Mouse (Mus musculus) heart, embryonic 10.5 days (tissue): ENCODE data around the gene Esr1. TPM values are rescaled to one million over a fixed set of nuclear protein-coding genes. Genes with fewer than 3 reads are reported as not detected.
"Not testable (repeated sequence)": the region's sequence is repeated elsewhere in the genome, so short reads cannot be mapped to it uniquely, and the experiment has no call there.

Experiments
- DNase-seq: peaks from one replicate; pipeline ENCODE4 v3.0.0-alpha.2; 2017; ENCODE audit warnings: low spot score
- H3K27ac ChIP-seq: fragments of 300-500 bp; sonication (generic); 2 replicates; pipeline ENCODE4 v1.5.1; 2016; ENCODE audit warnings: mild to moderate bottlenecking
- H3K27me3 ChIP-seq: fragments of 300-500 bp; sonication (generic); 2 replicates; pipeline ENCODE4 v1.6.1; 2016; ENCODE audit warnings: mild to moderate bottlenecking; ENCODE audit not compliant: poor library complexity, insufficient read depth, severe bottlenecking
- H3K36me3 ChIP-seq: fragments of 300-500 bp; sonication (generic); 2 replicates; pipeline ENCODE4 v1.6.1; 2016; ENCODE audit warnings: mild to moderate bottlenecking, moderate library complexity
- H3K4me1 ChIP-seq: fragments of 300-500 bp; sonication (generic); 2 replicates; pipeline ENCODE4 v1.6.1; 2016; ENCODE audit warnings: mild to moderate bottlenecking
- H3K4me3 ChIP-seq: fragments of 300-500 bp; sonication (generic); 2 replicates; pipeline ENCODE4 v1.5.1; 2016; ENCODE audit warnings: mild to moderate bottlenecking, moderate library complexity
- H3K9me3 ChIP-seq: fragments of 300-500 bp; sonication (generic); 2 replicates; pipeline ENCODE4 v1.6.1; 2016; ENCODE audit warnings: mild to moderate bottlenecking, moderate library complexity
- WGBS: fragments of 180-500 bp; shearing (Covaris S2); methylation state at CpG from one replicate; pipeline ENCODE4 v1.1.7; 2016; 5-methylcytosine and 5-hydroxymethylcytosine counted together
- polyA plus RNA-seq: library from polyadenylated mRNA; unstranded; fragments of >200 nt; fragmentation: Nextera tagmentation; extraction: Ambion mirVana; gene quantifications from 2 replicates; pipeline ENCODE4 v1.2.1, GENCODE M21; 2016

The Esr1 gene
- polyA plus RNA-seq, 1 experiment from 2014 or later = 0.68 TPM

DNA sequence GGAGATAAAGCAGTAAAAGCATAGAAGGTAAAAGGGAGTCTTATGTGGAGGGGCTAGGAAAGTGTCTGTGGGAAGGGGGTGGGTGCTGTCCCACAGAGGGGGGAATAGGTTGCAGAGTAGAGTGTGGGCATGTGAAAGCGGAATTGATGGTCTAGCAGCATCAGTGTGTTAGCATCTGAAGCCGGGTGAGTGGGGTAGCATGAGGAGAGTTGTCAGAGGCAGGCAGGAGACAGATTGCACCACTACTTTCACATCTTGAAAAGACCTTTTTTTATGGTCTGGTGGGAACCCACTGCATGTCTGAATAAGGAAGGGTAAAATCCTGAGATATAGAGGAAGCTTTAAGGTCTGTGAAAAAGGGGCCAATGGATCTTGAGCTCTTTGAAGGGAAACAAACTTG lies 123.5 kb downstream of the Esr1 start:
- Histone ChIP-seq H3K9me3 (no peaks in the 10 kb centered on the region), H3K4me1 (no peaks in the 10 kb centered on the region), H3K27ac (no peak overlapping the region), H3K4me3 (no peak overlapping the region), H3K27me3 (no peaks in the 10 kb centered on the region), H3K36me3 (no peaks in the 10 kb centered on the region)
- DNase-seq = no peak
- WGBS = 90% methylated on average over 2 of the region's 2 CpGs

DNA sequence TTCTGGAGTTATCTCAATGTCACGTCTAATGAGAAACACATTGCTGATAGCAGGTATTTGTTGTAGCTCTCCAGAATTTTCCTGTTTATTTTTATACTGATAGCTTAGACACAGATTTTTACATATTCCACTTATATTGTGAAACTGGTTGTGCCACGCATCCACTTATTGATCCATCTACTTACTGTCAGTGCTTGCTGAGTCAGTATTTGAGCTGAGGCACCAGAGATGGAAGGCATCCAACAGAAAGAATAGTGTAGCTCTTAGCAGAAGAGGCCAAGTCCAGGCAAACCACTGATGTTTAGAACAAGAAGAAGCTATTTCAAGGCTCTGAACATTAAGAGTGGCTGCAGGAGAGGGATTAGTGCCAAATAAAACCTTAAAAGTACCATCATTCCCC lies 126.9 kb downstream of the Esr1 start:
- no peak for DNase-seq
- Histone ChIP-seq H3K4me3 (no peak overlapping the region), H3K9me3 (no peaks in the 10 kb centered on the region), H3K27me3 (no peaks in the 10 kb centered on the region), H3K36me3 (no peaks in the 10 kb centered on the region), H3K4me1 (no peaks in the 10 kb centered on the region), H3K27ac (no peak overlapping the region)
- 82% methylated on average over 2 of the region's 2 CpGs for WGBS

- not testable (repeated sequence) for H3K4me1 ChIP-seq, H3K4me3 ChIP-seq, H3K27me3 ChIP-seq, H3K36me3 ChIP-seq, H3K27ac ChIP-seq, H3K9me3 ChIP-seq, DNase-seq
- 53% methylated on average over 1 of the region's 1 CpGs for WGBS
Observed at GRCm38 (mm10) chr10:4751091-4751490, 139.7 kb downstream of the Esr1 start.

GRCm38 (mm10) chr10:4752977-4753376 lies 141.6 kb downstream of the Esr1 start:
- no peak overlapping the region for H3K27ac ChIP-seq
- H3K36me3 ChIP-seq = no peaks in the 10 kb centered on the region
- no peaks in the 10 kb centered on the region for H3K9me3 ChIP-seq
- WGBS = 77% methylated on average over 4 of the region's 4 CpGs
- no peak overlapping the region for H3K4me3 ChIP-seq
- H3K4me1 ChIP-seq = no peaks in the 10 kb centered on the region
- H3K27me3 ChIP-seq = no peaks in the 10 kb centered on the region
- DNase-seq = no peak

- H3K27ac ChIP-seq = no peak overlapping the region
- no peak for DNase-seq
- H3K4me3 ChIP-seq = no peak overlapping the region
- H3K36me3 ChIP-seq = no peaks in the 10 kb centered on the region
- H3K9me3 ChIP-seq = no peaks in the 10 kb centered on the region
- WGBS = 81% methylated on average over 3 of the region's 3 CpGs
- H3K27me3 ChIP-seq = no peaks in the 10 kb centered on the region
- no peaks in the 10 kb centered on the region for H3K4me1 ChIP-seq
Observed at GRCm38 (mm10) chr10:4775541-4775940, 164.1 kb downstream of the Esr1 start.

DNA sequence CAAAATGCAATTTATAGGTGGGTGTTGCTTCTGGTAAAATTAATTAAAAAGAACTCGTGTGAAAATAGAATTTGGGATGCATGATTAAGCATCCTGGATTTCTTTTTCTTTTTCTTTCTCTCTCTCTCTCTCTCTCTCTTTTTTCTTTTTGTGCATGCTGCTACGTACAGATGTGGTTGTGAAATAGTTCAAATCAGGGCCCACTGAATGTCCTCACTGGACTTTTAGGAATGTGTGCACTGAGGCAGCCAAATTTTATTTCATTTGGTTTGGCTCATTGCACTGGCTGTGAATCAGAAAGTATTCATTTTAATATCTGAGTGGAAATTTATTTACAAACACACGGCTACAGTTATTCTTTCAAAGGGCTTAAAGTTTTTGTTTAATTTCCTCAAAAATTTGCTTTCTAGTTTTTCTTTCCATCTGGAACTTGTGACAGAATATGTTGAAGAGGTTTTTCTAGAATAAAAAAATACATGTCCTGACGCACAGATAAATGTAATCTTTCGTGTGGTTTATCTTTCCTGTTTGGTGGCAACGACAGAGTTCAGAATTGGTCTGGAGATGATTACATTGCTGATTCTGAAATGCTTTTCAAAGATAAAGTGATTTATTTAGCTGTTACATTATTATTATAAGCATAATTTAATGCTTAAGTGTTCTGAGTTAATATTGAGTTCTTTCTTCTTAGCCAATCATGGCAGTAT lies 164.8 kb downstream of the Esr1 start:
- Histone ChIP-seq H3K9me3 (no peaks in the 10 kb centered on the region), H3K4me1 (no peaks in the 10 kb centered on the region), H3K4me3 (no peak overlapping the region), H3K36me3 (no peaks in the 10 kb centered on the region), H3K27ac (no peak overlapping the region), H3K27me3 (no peaks in the 10 kb centered on the region)
- WGBS = 80% methylated on average over 6 of the region's 6 CpGs
- DNase-seq = no peak

DNA sequence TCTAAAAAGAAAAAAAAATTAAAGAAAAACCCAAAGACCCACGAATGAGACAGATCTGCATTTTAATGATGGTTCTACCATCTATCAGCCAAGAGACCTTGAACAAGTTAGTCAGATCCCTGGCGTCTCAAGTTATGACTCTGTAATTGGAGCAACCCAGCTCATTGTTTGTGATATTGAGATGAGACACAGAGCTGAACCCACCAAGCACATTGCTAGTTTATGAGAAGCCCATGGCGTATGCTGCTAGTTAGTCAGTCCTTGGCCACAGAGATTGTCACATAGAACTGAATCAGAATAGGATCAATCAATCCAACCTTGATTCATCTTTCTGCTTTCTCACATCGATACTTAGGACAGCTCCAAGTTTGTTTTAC lies 165.3 kb downstream of the Esr1 start:
- H3K4me3 ChIP-seq = no peak overlapping the region
- no peaks in the 10 kb centered on the region for H3K9me3 ChIP-seq
- no peak for DNase-seq
- 82% methylated on average over 4 of the region's 4 CpGs for WGBS
- no peaks in the 10 kb centered on the region for H3K27me3 ChIP-seq
- no peak overlapping the region for H3K27ac ChIP-seq
- H3K36me3 ChIP-seq = no peaks in the 10 kb centered on the region
- no peaks in the 10 kb centered on the region for H3K4me1 ChIP-seq

DNA sequence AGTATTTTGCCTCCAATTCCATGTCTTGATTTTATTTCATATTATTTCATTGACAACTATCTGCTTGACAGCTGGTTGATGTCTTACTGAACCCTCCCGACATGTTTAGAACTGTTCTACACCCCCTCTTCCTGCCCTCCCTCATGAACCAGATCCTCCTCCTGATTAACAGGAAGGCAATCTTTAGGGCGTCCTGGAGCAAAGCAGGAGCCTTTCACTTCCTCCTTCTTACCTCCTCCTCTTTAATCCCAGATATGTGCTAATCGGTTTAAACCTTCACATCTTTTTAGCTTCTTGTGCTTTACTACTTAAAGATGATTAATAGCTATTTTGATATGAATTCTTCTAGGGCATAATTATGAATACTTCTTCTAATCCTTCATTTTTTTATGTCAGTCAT lies 166.6 kb downstream of the Esr1 start:
- DNase-seq = no peak
- no peak overlapping the region for H3K27ac ChIP-seq
- H3K4me3 ChIP-seq = no peak overlapping the region
- no peaks in the 10 kb centered on the region for H3K36me3 ChIP-seq
- WGBS = 48% methylated on average over 3 of the region's 3 CpGs
- no peaks in the 10 kb centered on the region for H3K4me1 ChIP-seq
- H3K27me3 ChIP-seq = no peaks in the 10 kb centered on the region
- no peaks in the 10 kb centered on the region for H3K9me3 ChIP-seq

DNA sequence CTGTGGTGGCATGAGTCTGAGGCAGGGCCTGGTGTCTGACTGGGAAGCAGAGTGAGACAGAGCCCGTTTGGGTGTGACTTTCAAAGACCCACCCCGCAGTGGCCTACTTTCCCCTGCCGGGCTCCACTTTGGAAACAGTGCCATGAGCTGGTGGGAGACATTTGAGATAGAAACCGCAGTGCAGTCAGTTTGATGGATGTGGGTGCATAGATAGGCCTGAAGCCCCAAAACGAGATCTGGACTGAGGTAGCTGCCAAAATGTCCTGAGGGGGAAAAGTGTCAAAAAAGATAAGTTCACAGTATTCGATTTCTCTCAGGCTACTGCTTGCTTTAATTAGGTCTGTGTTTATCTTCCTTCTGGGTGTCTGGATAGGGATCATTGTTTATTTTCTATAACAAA lies 169.5 kb downstream of the Esr1 start:
- Histone ChIP-seq H3K4me3 (no peak overlapping the region), H3K9me3 (no peaks in the 10 kb centered on the region), H3K36me3 (no peaks in the 10 kb centered on the region), H3K27me3 (no peaks in the 10 kb centered on the region), H3K4me1 (no peaks in the 10 kb centered on the region), H3K27ac (no peak overlapping the region)
- no peak for DNase-seq
- 33% methylated on average over 6 of the region's 6 CpGs for WGBS

- no peak overlapping the region for H3K27ac ChIP-seq
- H3K4me3 ChIP-seq = no peak overlapping the region
- WGBS = 87% methylated on average over 5 of the region's 5 CpGs
- no peaks in the 10 kb centered on the region for H3K27me3 ChIP-seq
- H3K9me3 ChIP-seq = no peaks in the 10 kb centered on the region
- H3K4me1 ChIP-seq = no peaks in the 10 kb centered on the region
- DNase-seq = no peak
- no peaks in the 10 kb centered on the region for H3K36me3 ChIP-seq
Observed at GRCm38 (mm10) chr10:4787003-4787628, 175.7 kb downstream of the Esr1 start.

DNA sequence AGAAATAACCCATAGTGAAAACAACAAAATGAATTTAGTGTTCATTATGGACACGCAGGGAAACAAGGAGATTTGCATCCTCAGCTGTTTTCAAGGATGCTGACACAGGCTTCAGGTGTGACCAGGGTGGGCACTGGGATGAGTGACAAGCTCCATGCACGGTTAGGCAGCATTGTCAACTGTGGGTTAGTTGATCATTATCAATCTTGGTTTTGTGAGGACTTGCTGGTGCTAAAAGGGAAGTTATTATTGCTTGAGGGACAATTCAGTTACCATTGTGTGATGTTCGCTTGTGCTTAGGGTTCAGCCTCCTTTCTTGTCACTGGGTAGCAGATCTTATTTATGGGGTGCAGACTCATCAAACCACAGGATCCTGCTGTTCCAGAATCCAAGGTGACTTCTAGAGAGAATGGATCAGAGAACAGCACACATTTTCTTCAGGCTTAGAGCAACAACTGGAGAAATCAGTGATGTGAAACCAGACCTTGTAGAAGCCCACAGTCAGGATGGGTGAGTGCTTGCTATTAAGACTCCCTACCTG lies 186.9 kb downstream of the Esr1 start:
- Histone ChIP-seq H3K4me3 (no peak overlapping the region), H3K27ac (no peak overlapping the region), H3K9me3 (no peaks in the 10 kb centered on the region), H3K36me3 (no peaks in the 10 kb centered on the region), H3K4me1 (no peaks in the 10 kb centered on the region), H3K27me3 (no peaks in the 10 kb centered on the region)
- 65% methylated on average over 3 of the region's 3 CpGs for WGBS
- no peak for DNase-seq

GRCm38 (mm10) chr10:4824366-4824765 lies 213.0 kb downstream of the Esr1 start:
- no peaks in the 10 kb centered on the region for H3K4me1 ChIP-seq

DNA sequence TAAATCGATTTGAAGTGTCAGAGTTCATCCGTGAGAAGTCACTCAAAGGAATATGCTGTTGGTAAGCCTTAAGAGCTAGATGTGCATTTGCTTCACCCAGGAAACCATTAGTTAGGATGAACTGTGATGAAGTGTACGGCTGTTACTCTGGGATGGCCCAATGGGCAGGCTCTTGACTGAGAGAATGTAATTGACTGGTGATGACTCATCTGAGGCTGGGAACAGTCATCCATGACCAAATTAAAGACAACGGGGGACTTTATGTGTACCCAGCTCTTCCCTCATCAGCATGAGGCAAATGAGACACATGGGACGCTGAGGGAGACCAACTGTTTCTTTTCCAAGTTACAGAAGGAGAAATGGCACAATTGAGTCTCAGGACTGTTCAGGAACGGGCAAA lies 219.2 kb downstream of the Esr1 start:
- Histone ChIP-seq H3K36me3 (no peaks in the 10 kb centered on the region), H3K27ac (no peak overlapping the region), H3K27me3 (no peaks in the 10 kb centered on the region), H3K4me3 (no peak overlapping the region), H3K9me3 (no peaks in the 10 kb centered on the region), H3K4me1 (no peaks in the 10 kb centered on the region)
- 80% methylated on average over 6 of the region's 6 CpGs for WGBS
- no peak for DNase-seq

More at GRCm38 (mm10) chr10:4824366-4824765, 213.0 kb downstream of the Esr1 start:
- 82% methylated on average over 5 of the region's 5 CpGs for WGBS
- Histone ChIP-seq H3K27me3 (no peaks in the 10 kb centered on the region), H3K4me3 (no peak overlapping the region), H3K36me3 (no peaks in the 10 kb centered on the region), H3K27ac (no peak overlapping the region), H3K9me3 (no peaks in the 10 kb centered on the region)
- no peak for DNase-seq
